Mouse (Mus musculus): Measurements from ENCODE around the gene Hivep3. TPM values are rescaled to one million over a fixed set of nuclear protein-coding genes. Genes with fewer than 3 reads are reported as not detected.

Gene Hivep3
- polyA plus RNA-seq, 1 experiment from 2014 or later, result 8.6 TPM

DNA sequence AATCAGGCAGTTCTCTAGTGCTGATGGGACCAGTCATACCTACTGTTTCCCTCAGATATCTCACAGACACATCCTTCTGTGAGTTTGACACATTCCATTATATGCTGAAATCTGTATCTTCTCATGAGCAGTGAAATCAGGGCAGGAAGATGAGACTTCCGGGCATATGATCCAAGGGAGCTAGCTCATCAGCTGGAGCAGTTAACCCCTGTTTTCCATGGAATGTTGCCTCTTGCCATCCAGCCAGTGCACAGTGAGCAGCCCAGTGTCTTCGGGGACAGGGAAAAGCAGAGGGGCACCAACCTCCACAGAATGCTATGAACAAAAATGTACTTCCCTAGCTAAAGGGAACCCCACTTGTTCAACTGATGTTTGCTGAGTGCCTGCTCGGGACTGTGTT, 102.6 kb downstream of the Hivep3 start:
- no peaks in the 10 kb centered on the region for H3K4me1 ChIP-seq (ENCODE audit: control insufficient read depth, insufficient read depth, low read length)
- no peak for ATAC-seq (ENCODE audit: insufficient number of reproducible peaks, insufficient read depth, low FRiP score, low read depth)
- WGBS, result 71% methylated on average over 3 of the region's 3 CpGs
- no peaks in the 10 kb centered on the region for H3K9me3 ChIP-seq (ENCODE audit: control insufficient read depth, low read depth, low read length)
- no peak overlapping the region for H3K4me2 ChIP-seq (replicated peaks; ENCODE audit: low read depth, low read length)
- H3K9ac ChIP-seq (replicated peaks; ENCODE audit: low read depth, low read length), result no peak overlapping the region
- no peaks in the 10 kb centered on the region for H3K27me3 ChIP-seq (ENCODE audit: control insufficient read depth, insufficient read depth, low read length)
- no peaks in the 10 kb centered on the region for H3K36me3 ChIP-seq (ENCODE audit: control insufficient read depth, insufficient read depth, low read length)
- H3K27ac ChIP-seq (ENCODE audit: low read length), result no peak overlapping the region
- H3K4me3 ChIP-seq (ENCODE audit: low read depth, low read length), result no peak overlapping the region

DNA sequence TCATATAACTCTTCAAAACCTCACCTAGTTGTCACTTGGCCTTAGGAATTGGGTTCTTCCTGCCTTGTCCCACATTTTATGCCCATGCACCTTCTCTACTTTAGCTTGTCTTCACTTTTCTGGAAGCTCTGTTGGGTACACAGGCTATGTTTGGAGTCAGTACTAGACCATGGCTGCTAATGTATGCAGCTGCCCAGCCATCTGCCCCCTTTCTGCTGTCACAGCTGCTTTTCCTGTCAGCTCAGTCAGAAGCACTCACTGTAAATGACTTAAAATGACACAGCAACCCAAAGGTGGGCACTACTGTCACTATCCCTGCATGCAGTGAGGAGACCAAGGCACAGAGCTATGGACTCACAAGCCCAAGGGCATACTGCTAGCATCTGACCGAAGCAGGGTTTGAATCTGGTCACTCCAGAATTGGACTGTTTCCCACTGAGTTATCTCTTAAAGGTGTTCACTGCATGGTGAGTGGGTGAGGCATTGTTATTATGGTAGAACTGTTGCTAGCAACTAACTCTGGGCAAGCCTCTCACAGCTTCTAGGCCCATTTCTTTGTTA, 104.0 kb downstream of the Hivep3 start:
- Histone ChIP-seq H3K9me3 (ENCODE audit: control insufficient read depth, low read depth, low read length) (no peaks in the 10 kb centered on the region), H3K4me3 (ENCODE audit: low read depth, low read length) (no peak overlapping the region), H3K4me1 (ENCODE audit: control insufficient read depth, insufficient read depth, low read length) (no peaks in the 10 kb centered on the region), H3K27ac (ENCODE audit: low read length) (no peak overlapping the region), H3K4me2 (replicated peaks; ENCODE audit: low read depth, low read length) (no peak overlapping the region), H3K27me3 (ENCODE audit: control insufficient read depth, insufficient read depth, low read length) (no peaks in the 10 kb centered on the region), H3K36me3 (ENCODE audit: control insufficient read depth, insufficient read depth, low read length) (no peaks in the 10 kb centered on the region), H3K9ac (replicated peaks; ENCODE audit: low read depth, low read length) (no peak overlapping the region)
- ATAC-seq (ENCODE audit: insufficient number of reproducible peaks, insufficient read depth, low FRiP score, low read depth), result no peak
- WGBS, result 89% methylated on average over 1 of the region's 1 CpGs

DNA sequence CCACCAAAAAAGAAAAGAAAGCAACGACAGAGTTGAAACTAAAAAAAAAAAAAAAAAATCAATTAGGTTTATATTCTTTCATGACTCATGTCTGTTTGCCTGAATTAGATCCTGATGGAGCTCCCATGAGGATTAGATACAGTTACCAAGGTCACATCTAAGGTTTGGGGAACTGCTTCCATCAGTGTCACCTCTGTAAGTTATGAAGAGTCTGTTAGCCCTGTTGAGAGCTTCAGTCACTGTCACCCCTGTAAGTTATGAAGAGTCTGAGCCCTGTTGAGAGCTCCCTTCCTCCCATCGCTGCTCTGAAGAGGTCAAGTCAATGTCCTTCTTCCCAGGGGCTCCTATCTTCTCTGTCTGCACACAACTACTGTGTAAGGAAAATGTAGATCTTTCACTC, 104.7 kb downstream of the Hivep3 start:
- 75% methylated on average over 2 of the region's 2 CpGs for WGBS
- no peaks in the 10 kb centered on the region for H3K27me3 ChIP-seq (ENCODE audit: control insufficient read depth, insufficient read depth, low read length)
- H3K9me3 ChIP-seq (ENCODE audit: control insufficient read depth, low read depth, low read length), result no peaks in the 10 kb centered on the region
- H3K4me3 ChIP-seq (ENCODE audit: low read depth, low read length), result no peak overlapping the region
- H3K27ac ChIP-seq (ENCODE audit: low read length), result no peak overlapping the region
- H3K4me1 ChIP-seq (ENCODE audit: control insufficient read depth, insufficient read depth, low read length), result no peaks in the 10 kb centered on the region
- no peaks in the 10 kb centered on the region for H3K36me3 ChIP-seq (ENCODE audit: control insufficient read depth, insufficient read depth, low read length)
- H3K9ac ChIP-seq (replicated peaks; ENCODE audit: low read depth, low read length), result no peak overlapping the region
- H3K4me2 ChIP-seq (replicated peaks; ENCODE audit: low read depth, low read length), result no peak overlapping the region
- no peak for ATAC-seq (ENCODE audit: insufficient number of reproducible peaks, insufficient read depth, low FRiP score, low read depth)

DNA sequence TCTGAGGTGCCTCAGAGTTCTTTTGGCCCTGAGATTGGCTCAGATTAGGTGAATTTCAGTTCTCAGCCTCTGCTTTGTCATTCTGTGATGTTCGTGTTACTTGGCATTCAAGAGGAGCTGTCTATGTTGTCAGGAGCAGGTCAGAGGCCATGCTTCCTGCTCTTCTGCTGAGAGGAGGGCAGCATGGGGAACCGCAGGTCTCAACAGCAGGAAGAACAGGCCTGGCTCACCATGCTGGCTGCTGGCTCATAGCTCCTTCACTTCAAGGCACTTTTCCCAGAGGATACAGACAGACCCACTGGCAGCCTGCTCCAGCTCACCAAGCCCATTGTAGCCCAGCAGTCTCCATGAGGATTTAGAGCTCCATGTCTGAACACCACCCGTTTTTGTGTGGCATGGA, 109.7 kb downstream of the Hivep3 start:
- Histone ChIP-seq H3K4me1 (ENCODE audit: control insufficient read depth, insufficient read depth, low read length) (0 out of 2 replicates have a peak, but pooled peaks cover 4% of the 10 kb centered on the region), H3K4me2 (replicated peaks; ENCODE audit: low read depth, low read length) (no peak overlapping the region), H3K9ac (replicated peaks; ENCODE audit: low read depth, low read length) (no peak overlapping the region), H3K27ac (ENCODE audit: low read length) (peak overlapping the region; percentile 72; the same call in 1 of the 2 replicates), H3K4me3 (ENCODE audit: low read depth, low read length) (no peak overlapping the region), H3K9me3 (ENCODE audit: control insufficient read depth, low read depth, low read length) (no peaks in the 10 kb centered on the region), H3K27me3 (ENCODE audit: control insufficient read depth, insufficient read depth, low read length) (no peaks in the 10 kb centered on the region), H3K36me3 (ENCODE audit: control insufficient read depth, insufficient read depth, low read length) (no peaks in the 10 kb centered on the region)
- ATAC-seq (ENCODE audit: insufficient number of reproducible peaks, insufficient read depth, low FRiP score, low read depth), result no peak
- 39% methylated on average over 3 of the region's 3 CpGs for WGBS

DNA sequence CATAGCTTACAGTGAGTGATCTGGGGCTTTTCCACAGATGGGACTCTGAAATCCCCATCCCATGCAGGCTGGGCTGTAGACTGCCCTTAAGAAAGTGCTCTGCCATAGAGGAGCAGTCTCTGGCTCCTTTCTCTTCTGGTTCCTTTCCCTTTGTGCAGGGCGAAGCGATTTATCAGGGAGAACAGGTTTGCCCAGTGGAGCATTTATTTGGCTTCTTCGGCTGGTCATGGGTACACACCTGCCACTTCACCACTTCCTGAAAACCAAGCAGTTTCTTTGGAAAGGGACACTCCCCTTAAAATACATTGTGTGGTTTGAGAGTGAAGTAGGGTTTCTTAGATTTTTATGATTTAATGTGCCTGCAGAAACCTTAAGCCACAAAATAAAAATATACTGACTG, 110.7 kb downstream of the Hivep3 start:
- peak; percentile 86 for ATAC-seq (ENCODE audit: insufficient number of reproducible peaks, insufficient read depth, low FRiP score, low read depth)
- H3K9me3 ChIP-seq (ENCODE audit: control insufficient read depth, low read depth, low read length), result no peaks in the 10 kb centered on the region
- 0 out of 2 replicates have a peak, but pooled peaks cover 4% of the 10 kb centered on the region for H3K4me1 ChIP-seq (ENCODE audit: control insufficient read depth, insufficient read depth, low read length)
- H3K4me3 ChIP-seq (ENCODE audit: low read depth, low read length), result no peak overlapping the region
- WGBS, result 84% methylated on average over 3 of the region's 3 CpGs
- peak overlapping the region; percentile 72; the same call in 1 of the 2 replicates for H3K27ac ChIP-seq (ENCODE audit: low read length)
- no peak overlapping the region for H3K4me2 ChIP-seq (replicated peaks; ENCODE audit: low read depth, low read length)
- H3K9ac ChIP-seq (replicated peaks; ENCODE audit: low read depth, low read length), result no peak overlapping the region
- H3K27me3 ChIP-seq (ENCODE audit: control insufficient read depth, insufficient read depth, low read length), result no peaks in the 10 kb centered on the region
- H3K36me3 ChIP-seq (ENCODE audit: control insufficient read depth, insufficient read depth, low read length), result no peaks in the 10 kb centered on the region

DNA sequence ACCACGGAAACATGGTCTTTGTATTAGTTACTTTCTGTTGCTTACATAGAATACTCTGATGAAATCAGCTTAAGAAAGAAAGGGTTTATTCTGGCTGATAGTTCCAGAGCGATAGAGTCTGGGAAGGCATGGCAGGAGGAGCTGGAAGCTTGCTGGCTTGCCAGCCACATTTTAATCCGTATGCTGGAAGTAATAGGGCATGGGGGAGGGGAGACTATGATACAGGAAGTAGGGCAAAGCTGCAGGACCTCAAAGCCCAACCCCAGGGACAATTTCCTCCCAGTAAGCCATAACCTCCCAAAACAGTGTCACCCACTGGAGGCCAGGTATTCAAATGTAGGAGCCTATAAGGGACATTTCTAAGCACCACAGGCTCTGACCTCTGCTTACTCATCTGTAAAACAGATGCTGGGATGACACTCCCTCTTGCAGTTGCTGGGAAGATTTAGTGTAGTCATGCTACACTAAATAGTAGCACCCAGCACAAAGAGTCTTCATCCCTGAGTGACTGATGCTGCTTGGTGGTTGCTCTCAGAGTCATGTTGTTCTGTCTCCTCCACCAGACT, 112.1 kb downstream of the Hivep3 start:
- 63% methylated on average over 3 of the region's 3 CpGs for WGBS
- ATAC-seq (ENCODE audit: insufficient number of reproducible peaks, insufficient read depth, low FRiP score, low read depth), result no peak
- Histone ChIP-seq H3K4me3 (ENCODE audit: low read depth, low read length) (no peak overlapping the region), H3K9me3 (ENCODE audit: control insufficient read depth, low read depth, low read length) (no peaks in the 10 kb centered on the region), H3K9ac (replicated peaks; ENCODE audit: low read depth, low read length) (no peak overlapping the region), H3K27me3 (ENCODE audit: control insufficient read depth, insufficient read depth, low read length) (no peaks in the 10 kb centered on the region), H3K4me1 (ENCODE audit: control insufficient read depth, insufficient read depth, low read length) (0 out of 2 replicates have a peak, but pooled peaks cover 4% of the 10 kb centered on the region), H3K36me3 (ENCODE audit: control insufficient read depth, insufficient read depth, low read length) (no peaks in the 10 kb centered on the region), H3K27ac (ENCODE audit: low read length) (no peak overlapping the region), H3K4me2 (replicated peaks; ENCODE audit: low read depth, low read length) (no peak overlapping the region)

DNA sequence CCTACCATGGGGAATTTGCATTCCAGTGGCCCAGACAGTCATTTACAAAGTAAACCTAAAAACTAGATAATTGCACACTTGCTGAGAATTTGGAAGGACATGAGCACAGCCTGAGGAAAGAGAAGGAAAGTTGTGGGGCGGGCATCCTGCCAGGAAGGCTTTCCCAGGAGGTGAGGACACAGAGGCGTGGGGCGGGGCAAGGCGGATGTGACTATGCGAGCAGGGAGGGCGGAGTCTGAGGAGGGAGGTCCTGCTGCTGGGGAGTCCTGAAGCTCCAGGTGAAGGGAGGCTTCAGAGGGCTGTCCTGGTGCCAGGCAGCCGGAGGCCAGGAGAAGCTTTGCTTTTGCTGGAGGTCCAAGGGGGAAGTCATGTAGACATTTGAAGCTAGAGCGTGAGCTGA, 118.9 kb downstream of the Hivep3 start:
- ATAC-seq (ENCODE audit: insufficient number of reproducible peaks, insufficient read depth, low FRiP score, low read depth), result no peak; the same call in 1 of the 2 replicates
- Histone ChIP-seq H3K9ac (replicated peaks; ENCODE audit: low read depth, low read length) (no peak overlapping the region), H3K9me3 (ENCODE audit: control insufficient read depth, low read depth, low read length) (no peaks in the 10 kb centered on the region), H3K27ac (ENCODE audit: low read length) (no peak overlapping the region), H3K4me2 (replicated peaks; ENCODE audit: low read depth, low read length) (no peak overlapping the region), H3K36me3 (ENCODE audit: control insufficient read depth, insufficient read depth, low read length) (no peaks in the 10 kb centered on the region), H3K4me1 (ENCODE audit: control insufficient read depth, insufficient read depth, low read length) (no peaks in the 10 kb centered on the region), H3K27me3 (ENCODE audit: control insufficient read depth, insufficient read depth, low read length) (no peaks in the 10 kb centered on the region), H3K4me3 (ENCODE audit: low read depth, low read length) (no peak overlapping the region)
- 54% methylated on average over 8 of the region's 8 CpGs for WGBS

DNA sequence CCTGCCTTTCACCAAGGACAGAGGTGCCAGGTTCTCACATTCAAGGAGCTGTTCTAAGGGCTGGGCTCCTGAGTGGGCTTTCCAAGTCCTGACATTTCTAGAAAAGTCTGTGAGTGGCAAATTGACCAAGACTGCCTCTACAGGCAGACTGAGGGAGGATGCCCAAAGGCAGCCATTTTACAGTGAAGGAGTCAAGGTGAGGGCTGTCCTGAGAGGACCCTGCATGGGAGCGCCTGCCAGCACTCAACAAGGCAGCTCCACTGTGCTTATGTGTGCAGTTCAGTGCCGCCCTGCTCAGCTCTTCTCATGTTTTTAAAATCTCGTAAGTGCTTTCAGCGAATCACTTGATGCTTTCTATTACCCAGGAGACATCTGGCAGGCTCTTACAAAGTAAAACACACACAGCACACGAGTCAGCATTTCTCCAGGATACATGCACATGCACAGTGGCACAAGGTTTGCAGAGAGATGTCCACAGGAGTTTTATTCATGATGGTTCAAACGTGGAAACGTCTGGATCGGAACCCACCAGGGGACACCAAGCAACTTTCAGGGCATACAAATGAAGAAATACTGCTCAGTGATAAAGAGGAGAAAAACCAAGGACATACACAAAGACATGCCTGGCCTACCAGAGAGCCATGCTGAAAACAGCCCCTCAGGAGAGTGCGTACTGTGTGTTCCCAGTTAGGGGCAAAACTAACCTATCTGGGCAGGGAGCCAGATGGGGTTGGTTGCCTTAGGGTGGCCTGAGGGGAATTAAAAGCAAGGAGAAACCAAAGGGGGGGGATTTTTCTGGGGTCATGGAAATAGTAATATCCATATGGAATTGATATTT, 120.9 kb downstream of the Hivep3 start:
- H3K9ac ChIP-seq (replicated peaks; ENCODE audit: low read depth, low read length), result no peak overlapping the region
- H3K27ac ChIP-seq (ENCODE audit: low read length), result no peak overlapping the region
- H3K4me1 ChIP-seq (ENCODE audit: control insufficient read depth, insufficient read depth, low read length), result no peaks in the 10 kb centered on the region
- no peaks in the 10 kb centered on the region for H3K36me3 ChIP-seq (ENCODE audit: control insufficient read depth, insufficient read depth, low read length)
- H3K4me2 ChIP-seq (replicated peaks; ENCODE audit: low read depth, low read length), result no peak overlapping the region
- H3K27me3 ChIP-seq (ENCODE audit: control insufficient read depth, insufficient read depth, low read length), result no peaks in the 10 kb centered on the region
- H3K9me3 ChIP-seq (ENCODE audit: control insufficient read depth, low read depth, low read length), result no peaks in the 10 kb centered on the region
- H3K4me3 ChIP-seq (ENCODE audit: low read depth, low read length), result no peak overlapping the region
- ATAC-seq (ENCODE audit: insufficient number of reproducible peaks, insufficient read depth, low FRiP score, low read depth), result no peak
- WGBS, result 76% methylated on average over 9 of the region's 9 CpGs

All from stomach, embryonic 14.5 days (tissue).